Mouse (Mus musculus) cerebellum, adult 2 months (tissue): ENCODE measurements around the gene Lrch4. TPM values are rescaled to one million over a fixed set of nuclear protein-coding genes. Genes with fewer than 3 reads are reported as not detected.
A peak's percentile ranks its signal among the peaks of the same experiment; 100 is the strongest.

ENCODE experiments used
- DNase-seq, 2 experiments: peaks; one replicate each; pipeline ENCODE4 v3.0.0; 2021
- H3K27ac ChIP-seq: fragments of 200-500 bp; 2 replicates; pipeline ENCODE4 v1.5.1; 2012; ENCODE audit warnings: low read length, control low read depth, inconsistent platforms; ENCODE audit not compliant: insufficient read depth
- H3K27me3 ChIP-seq: fragments of 200-500 bp; 2 replicates; pipeline ENCODE4 v1.6.1; 2012; ENCODE audit warnings: inconsistent platforms, mild to moderate bottlenecking, low read length, moderate library complexity; ENCODE audit not compliant: control insufficient read depth, insufficient read depth
- H3K4me1 ChIP-seq: fragments of 200-500 bp; 2 replicates; pipeline ENCODE4 v1.6.1; 2011; ENCODE audit warnings: low read length; ENCODE audit not compliant: control insufficient read depth, insufficient read depth
- H3K4me3 ChIP-seq: fragments of 200-500 bp; replicated peaks from 2 replicates; pipeline ENCODE3; 2011; ENCODE audit warnings: mild to moderate bottlenecking, low read depth, low read length, control low read depth; ENCODE audit not compliant: insufficient read depth
- CTCF ChIP-seq: fragments of 200-500 bp; IDR thresholded peaks from 2 replicates; pipeline ENCODE4 v1.5.1; 2011; ENCODE audit warnings: low read depth, mild to moderate bottlenecking, control low read depth, low read length, moderate library complexity, borderline replicate concordance; ENCODE audit not compliant: insufficient read depth
- POLR2A ChIP-seq: fragments of 200-500 bp; IDR thresholded peaks from 2 replicates; pipeline ENCODE4 v1.6.1; 2011; ENCODE audit warnings: low read length, control low read depth, borderline replicate concordance; ENCODE audit not compliant: insufficient read depth
- WGBS: fragments of 180-500 bp; shearing (Covaris S2); methylation state at CpG from one replicate; pipeline ENCODE4 v1.1.7; 2018; 5-methylcytosine and 5-hydroxymethylcytosine counted together
- polyA plus RNA-seq: library from polyadenylated mRNA; depleted of rRNA; stranded (reverse); fragments of >200 nt; gene quantifications from 2 replicates; pipeline ENCODE4 v1.2.3, GENCODE M21; 2012

Gene Lrch4
- polyA plus RNA-seq, 1 experiment, result 14.4 TPM

DNA sequence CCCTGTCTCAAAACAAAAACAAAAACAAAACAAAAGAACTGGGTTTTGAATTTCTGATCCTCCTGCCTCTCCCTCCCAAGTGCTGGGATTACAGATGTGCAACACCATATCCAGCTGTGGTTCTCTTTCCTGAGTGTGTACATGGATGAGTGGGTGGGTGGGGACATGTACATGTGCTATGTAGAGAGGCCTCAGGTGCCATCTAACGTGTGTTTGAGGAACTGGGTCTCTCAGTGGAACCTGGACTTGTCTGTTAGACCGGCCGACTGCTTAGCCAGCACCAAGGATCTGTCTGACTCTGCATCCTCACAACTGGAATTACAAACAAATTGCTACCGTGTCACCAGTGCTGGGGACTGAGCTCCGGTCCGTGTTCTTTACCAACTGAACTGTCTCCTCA is 31.3 kb upstream of the Lrch4 start:
- TF ChIP-seq CTCF, result no peak
- no peak for TF ChIP-seq POLR2A
- DNase-seq, result no peak
- no peak overlapping the region for H3K4me3 ChIP-seq
- peaks cover 9% of the 10 kb centered on the region for H3K4me1 ChIP-seq
- no peaks in the 10 kb centered on the region for H3K27me3 ChIP-seq
- no peak overlapping the region for H3K27ac ChIP-seq
- WGBS, result 94% methylated on average over 6 of the region's 6 CpGs

DNA sequence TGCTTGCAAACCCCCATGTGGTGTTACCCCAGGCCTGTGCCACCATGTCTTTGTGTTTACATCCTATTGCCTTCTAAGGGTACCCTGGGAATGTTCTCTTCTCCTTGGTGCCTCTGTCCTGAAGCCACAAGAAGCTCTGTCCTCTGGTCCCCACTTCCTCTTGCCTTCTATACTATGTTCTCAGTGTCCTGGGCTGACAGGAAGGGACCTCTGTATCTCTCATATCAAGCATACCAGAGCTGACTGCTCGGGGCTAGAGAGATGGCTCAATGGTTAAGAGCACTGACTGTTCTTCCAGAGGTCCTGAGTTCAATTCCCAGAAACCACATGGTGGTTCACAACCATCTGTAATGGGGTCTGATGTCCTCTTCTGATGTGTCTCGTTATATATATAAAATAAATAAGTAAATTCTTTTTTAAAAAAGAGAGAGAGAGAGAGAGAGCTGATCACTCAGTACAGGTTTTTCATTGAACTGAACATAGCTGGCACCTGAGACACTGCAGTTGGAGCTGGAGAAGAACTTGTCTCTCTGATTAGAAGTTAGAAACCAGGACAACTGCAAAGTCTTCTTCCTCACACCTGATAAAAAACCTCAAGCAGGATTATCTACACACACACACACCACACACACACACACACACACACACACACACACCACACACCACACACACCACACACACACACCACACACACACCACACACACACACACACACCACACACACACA is 30.7 kb upstream of the Lrch4 start:
- DNase-seq, result no peak
- Histone ChIP-seq H3K27me3 (no peaks in the 10 kb centered on the region), H3K27ac (no peak overlapping the region), H3K4me3 (no peak overlapping the region), H3K4me1 (peaks cover 9% of the 10 kb centered on the region)
- WGBS, result 78% methylated on average over 2 of the region's 2 CpGs
- TF ChIP-seq CTCF (no peak), POLR2A (no peak)

GRCm38 (mm10) chr5:137599600-137599999 is 29.3 kb upstream of the Lrch4 start:
- DNase-seq, result peak in 1 of 2 experiments; percentile 16
- 25% methylated on average over 9 of the region's 9 CpGs for WGBS
- Histone ChIP-seq H3K27ac (no peak overlapping the region), H3K27me3 (no peaks in the 10 kb centered on the region), H3K4me1 (peaks cover 9% of the 10 kb centered on the region), H3K4me3 (peak overlapping the region; percentile 99)
- TF ChIP-seq POLR2A, result no peak
- no peak for TF ChIP-seq CTCF

GRCm38 (mm10) chr5:137600281-137600618 is 28.7 kb upstream of the Lrch4 start:
- Histone ChIP-seq H3K4me3 (peak overlapping the region; percentile 99), H3K27ac (peak overlapping the region; percentile 51; the same call in 1 of the 2 replicates), H3K4me1 (peaks cover 9% of the 10 kb centered on the region), H3K27me3 (no peaks in the 10 kb centered on the region)
- no peak for DNase-seq
- no peak for TF ChIP-seq POLR2A
- TF ChIP-seq CTCF, result no peak
- under 1% methylated on average over 19 of the region's 19 CpGs for WGBS

GRCm38 (mm10) chr5:137600619-137601364 is 28.1 kb upstream of the Lrch4 start, which contains the start of gene Mospd3:
Gene Mospd3, minus strand, starts transcription at chr5:137601058.
- peak; percentile 96 to 98 for DNase-seq
- peak; percentile 62; the same call in 1 of the 2 replicates for TF ChIP-seq POLR2A
- no peak for TF ChIP-seq CTCF
- under 1% methylated on average over 41 of the region's 41 CpGs for WGBS
- H3K27me3 ChIP-seq, result no peaks in the 10 kb centered on the region
- peaks cover 9% of the 10 kb centered on the region for H3K4me1 ChIP-seq
- H3K4me3 ChIP-seq, result peak within 1 kb of the TSS; percentile 99
- H3K27ac ChIP-seq, result peak within 1 kb of the TSS; percentile 83

DNA sequence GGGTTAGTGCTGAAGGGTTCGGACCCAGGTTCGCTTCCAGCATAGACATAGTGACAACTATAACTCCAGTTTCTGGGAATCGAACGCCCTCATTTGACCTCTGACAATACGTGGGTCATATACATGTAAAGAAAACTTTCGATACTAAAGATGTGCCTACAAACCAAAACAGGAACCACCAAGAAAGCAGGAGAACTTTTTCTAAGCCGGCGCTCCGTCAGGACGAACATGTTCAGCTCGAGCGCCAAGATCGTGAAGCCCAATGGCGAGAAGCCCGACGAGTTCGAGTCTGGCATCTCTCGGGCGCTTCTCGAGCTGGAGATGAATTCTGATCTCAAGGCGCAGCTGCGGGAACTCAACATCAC is 27.6 kb upstream of the Lrch4 start:
- peak in 1 of 2 experiments; percentile 28 for DNase-seq
- peaks cover 9% of the 10 kb centered on the region for H3K4me1 ChIP-seq
- under 1% methylated on average over 22 of the region's 22 CpGs for WGBS
- no peaks in the 10 kb centered on the region for H3K27me3 ChIP-seq
- peak overlapping the region; percentile 99 for H3K4me3 ChIP-seq
- no peak overlapping the region for H3K27ac ChIP-seq
- TF ChIP-seq CTCF, result no peak
- no peak for TF ChIP-seq POLR2A

- no peak for DNase-seq
- Histone ChIP-seq H3K27me3 (no peaks in the 10 kb centered on the region), H3K4me3 (no peak overlapping the region), H3K27ac (no peak overlapping the region), H3K4me1 (peaks cover 3% of the 10 kb centered on the region; the same call in 1 of the 2 replicates)
- TF ChIP-seq CTCF (no peak), POLR2A (no peak)
- WGBS, result 26% methylated on average over 26 of the region's 26 CpGs
Measured at GRCm38 (mm10) chr5:137607860-137608653, 20.9 kb upstream of the Lrch4 start.
